Mouse (Mus musculus) heart, postnatal 0 days (tissue): ENCODE results near the gene Pgm1. TPM values are rescaled to one million over a fixed set of nuclear protein-coding genes. Genes with fewer than 3 reads are reported as not detected.

Experiments
- ATAC-seq: fragments of 200-750 bp; cut with Nextera tagmentation; 2 replicates; pipeline ENCODE4 v1.8.0; 2017; ENCODE audit warnings: low read depth, moderate number of reproducible peaks, moderate library complexity; ENCODE audit not compliant: insufficient read depth
- DNase-seq: peaks from one replicate; pipeline ENCODE4 v3.0.0-alpha.2; 2016; ENCODE audit warnings: low spot score
- H3K27ac ChIP-seq: fragments of 300-500 bp; sonication (generic); 2 replicates; pipeline ENCODE4 v1.5.1; 2014; ENCODE audit warnings: low read depth, mild to moderate bottlenecking
- H3K27me3 ChIP-seq: fragments of 300-500 bp; sonication (generic); 2 replicates; pipeline ENCODE4 v1.6.1; 2014; ENCODE audit warnings: low read length, mixed read lengths; ENCODE audit not compliant: control insufficient read depth, insufficient read depth
- H3K36me3 ChIP-seq: fragments of 300-500 bp; sonication (generic); replicated peaks from 2 replicates; pipeline ENCODE4 v1.6.1; 2014; ENCODE audit warnings: low read length, mixed read lengths; ENCODE audit not compliant: control insufficient read depth, insufficient read depth
- H3K4me1 ChIP-seq: fragments of 300-500 bp; sonication (generic); 2 replicates; pipeline ENCODE4 v1.6.1; 2014; ENCODE audit warnings: antibody characterized with exemption; ENCODE audit not compliant: control insufficient read depth, insufficient read depth
- H3K4me2 ChIP-seq: fragments of 300-500 bp; sonication (generic); 2 replicates; pipeline ENCODE4 v1.6.1; 2014; ENCODE audit warnings: low read depth, mild to moderate bottlenecking, low read length, moderate library complexity
- H3K4me3 ChIP-seq: fragments of 300-500 bp; sonication (generic); 2 replicates; pipeline ENCODE4 v1.5.1; 2014; ENCODE audit warnings: low read depth, low read length
- H3K9ac ChIP-seq: fragments of 300-500 bp; sonication (generic); replicated peaks from 2 replicates; pipeline ENCODE4 v1.6.1; 2014; ENCODE audit warnings: low read depth, low read length, mixed read lengths
- H3K9me3 ChIP-seq: fragments of 300-500 bp; sonication (generic); replicated peaks from 2 replicates; pipeline ENCODE4 v1.6.1; 2016; ENCODE audit warnings: low read length; ENCODE audit not compliant: control insufficient read depth
- CTCF ChIP-seq: IDR thresholded peaks from 2 replicates; pipeline ENCODE4 v1.5.1; 2016; ENCODE audit warnings: antibody characterized with exemption, control low read depth, low read depth
- EP300 ChIP-seq: IDR thresholded peaks from 2 replicates; pipeline ENCODE4 v1.6.1; 2016; ENCODE audit warnings: antibody characterized with exemption, low read depth
- WGBS: fragments of 180-500 bp; shearing (Covaris S2); extraction: QIAGEN DNeasy Blood & Tissue Kit; methylation state at CpG from one replicate; pipeline ENCODE4 v1.1.7; 2014; 5-methylcytosine and 5-hydroxymethylcytosine counted together
- polyA plus RNA-seq: library from polyadenylated mRNA; unstranded; fragments of >200 nt; fragmentation: Nextera tagmentation; extraction: Ambion mirVana; gene quantifications from 2 replicates; pipeline ENCODE4 v1.2.1, GENCODE M21; 2015
- total RNA-seq: library from RNA; depleted of rRNA; stranded (reverse); fragments of >200 nt; gene quantifications from 2 replicates; pipeline ENCODE4 v1.2.3, GENCODE M21; 2014; ENCODE audit warnings: low replicate concordance

Gene Pgm1
- total and polyA plus RNA-seq, 2 experiments from 2014 or later, result 220 to 271 TPM

DNA sequence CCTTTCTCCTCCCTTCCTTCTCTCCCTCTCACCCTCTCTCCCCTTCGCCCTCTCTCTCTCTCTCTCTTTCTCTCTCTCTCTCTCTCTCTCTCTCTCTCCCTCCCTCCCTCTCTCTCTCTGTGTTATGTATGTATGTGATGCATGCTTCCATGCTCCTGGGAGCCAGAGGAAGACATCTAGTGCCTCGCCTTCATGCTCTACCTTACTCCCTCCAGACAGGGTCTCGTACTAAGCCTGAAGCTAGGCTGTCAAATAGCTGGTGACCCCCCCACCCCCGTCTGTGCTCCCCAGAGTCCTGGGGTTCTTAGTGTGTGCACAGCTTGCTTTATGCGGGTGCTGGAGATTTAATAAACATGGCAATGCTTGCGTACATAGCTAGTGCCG is 55.1 kb downstream of the Pgm1 start:
- no peak for TF ChIP-seq EP300
- no peak for TF ChIP-seq CTCF
- DNase-seq (no peak), ATAC-seq (no peak)
- H3K27me3 ChIP-seq, result no peaks in the 10 kb centered on the region
- no peak overlapping the region for H3K27ac ChIP-seq
- no peak overlapping the region for H3K4me2 ChIP-seq
- H3K9me3 ChIP-seq, result no peaks in the 10 kb centered on the region
- H3K9ac ChIP-seq, result no peak overlapping the region
- no peaks in the 10 kb centered on the region for H3K4me1 ChIP-seq
- WGBS, result 88% methylated on average over 7 of the region's 7 CpGs
- H3K4me3 ChIP-seq, result no peak overlapping the region
- peaks cover 87% of the 10 kb centered on the region for H3K36me3 ChIP-seq

DNA sequence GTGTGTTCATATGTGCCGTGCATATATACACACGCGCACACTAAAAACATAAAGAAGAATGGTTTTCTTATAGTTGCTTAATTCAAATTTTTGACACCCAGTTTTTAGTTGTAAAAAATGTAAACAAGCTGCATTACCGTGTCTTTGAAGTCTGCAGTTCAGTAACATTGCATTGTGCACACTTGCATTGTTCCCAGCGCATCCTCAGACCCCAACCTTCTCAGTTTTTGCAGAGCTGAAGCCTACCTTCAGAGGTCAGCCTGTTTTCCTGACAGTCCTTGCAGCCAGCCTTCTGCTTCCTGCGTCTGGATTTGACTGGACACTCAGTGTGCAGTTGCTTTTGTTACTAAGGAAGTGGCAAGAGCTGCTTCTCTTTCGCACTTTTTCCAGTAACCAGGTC is 55.9 kb downstream of the Pgm1 start:
- no peak overlapping the region for H3K4me3 ChIP-seq
- H3K9ac ChIP-seq, result no peak overlapping the region
- DNase-seq, result no peak
- 78% methylated on average over 7 of the region's 7 CpGs for WGBS
- H3K4me1 ChIP-seq, result no peaks in the 10 kb centered on the region
- no peaks in the 10 kb centered on the region for H3K27me3 ChIP-seq
- no peak for ATAC-seq
- H3K9me3 ChIP-seq, result no peaks in the 10 kb centered on the region
- H3K36me3 ChIP-seq, result peaks cover 87% of the 10 kb centered on the region
- H3K27ac ChIP-seq, result no peak overlapping the region
- no peak overlapping the region for H3K4me2 ChIP-seq
- no peak for TF ChIP-seq CTCF
- TF ChIP-seq EP300, result no peak

DNA sequence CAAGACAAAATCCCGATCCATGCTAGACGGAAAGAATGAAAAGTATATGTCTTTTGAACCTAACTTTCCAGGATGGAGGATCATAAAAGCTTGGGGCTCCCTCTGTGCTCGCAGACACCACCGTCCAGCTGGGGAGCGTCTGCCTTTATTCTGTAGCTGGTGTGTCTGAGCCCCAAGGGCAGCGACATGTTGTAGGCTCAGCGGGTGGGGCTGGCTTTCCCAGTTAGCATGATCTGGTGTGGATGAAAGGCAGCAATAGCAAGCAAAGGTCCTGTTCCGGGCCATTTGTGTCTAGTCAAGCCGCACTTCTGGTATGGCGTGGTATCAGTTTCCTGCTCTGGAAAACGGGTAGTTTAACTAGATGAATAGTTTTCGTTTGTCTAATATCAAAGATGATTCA is 56.4 kb downstream of the Pgm1 start:
- no peak for ATAC-seq
- Histone ChIP-seq H3K9me3 (no peaks in the 10 kb centered on the region), H3K9ac (no peak overlapping the region), H3K4me3 (no peak overlapping the region), H3K4me1 (no peaks in the 10 kb centered on the region), H3K36me3 (peaks cover 82% of the 10 kb centered on the region), H3K4me2 (no peak overlapping the region), H3K27me3 (no peaks in the 10 kb centered on the region), H3K27ac (no peak overlapping the region)
- WGBS, result 81% methylated on average over 12 of the region's 12 CpGs
- no peak for TF ChIP-seq CTCF
- no peak for TF ChIP-seq EP300
- DNase-seq, result no peak

DNA sequence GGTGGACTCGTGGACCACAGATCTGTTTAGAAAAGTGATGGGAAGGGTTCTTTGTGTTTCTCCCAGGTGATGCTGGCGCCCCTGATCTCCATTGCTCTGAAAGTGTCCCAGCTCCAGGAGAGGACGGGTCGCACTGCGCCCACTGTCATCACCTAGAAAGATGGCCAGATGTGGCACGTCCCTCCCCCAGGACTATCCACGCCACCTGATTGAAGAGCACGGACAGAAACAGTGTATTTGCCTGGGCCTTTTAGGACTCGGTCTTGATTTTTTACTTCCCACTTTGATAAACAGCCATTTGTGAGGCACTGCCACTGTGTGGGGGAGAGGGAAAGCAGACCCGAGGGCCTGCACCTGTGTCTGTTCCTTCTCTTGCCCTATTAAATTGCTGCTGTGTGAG is 57.4 kb downstream of the Pgm1 start:
- ATAC-seq, result no peak
- no peaks in the 10 kb centered on the region for H3K9me3 ChIP-seq
- no peak for DNase-seq
- H3K9ac ChIP-seq, result no peak overlapping the region
- H3K27ac ChIP-seq, result no peak overlapping the region
- H3K4me2 ChIP-seq, result no peak overlapping the region
- no peak for TF ChIP-seq EP300
- TF ChIP-seq CTCF, result no peak
- no peak overlapping the region for H3K4me3 ChIP-seq
- H3K4me1 ChIP-seq, result no peaks in the 10 kb centered on the region
- no peaks in the 10 kb centered on the region for H3K27me3 ChIP-seq
- H3K36me3 ChIP-seq, result peaks cover 74% of the 10 kb centered on the region
- 79% methylated on average over 10 of the region's 10 CpGs for WGBS

DNA sequence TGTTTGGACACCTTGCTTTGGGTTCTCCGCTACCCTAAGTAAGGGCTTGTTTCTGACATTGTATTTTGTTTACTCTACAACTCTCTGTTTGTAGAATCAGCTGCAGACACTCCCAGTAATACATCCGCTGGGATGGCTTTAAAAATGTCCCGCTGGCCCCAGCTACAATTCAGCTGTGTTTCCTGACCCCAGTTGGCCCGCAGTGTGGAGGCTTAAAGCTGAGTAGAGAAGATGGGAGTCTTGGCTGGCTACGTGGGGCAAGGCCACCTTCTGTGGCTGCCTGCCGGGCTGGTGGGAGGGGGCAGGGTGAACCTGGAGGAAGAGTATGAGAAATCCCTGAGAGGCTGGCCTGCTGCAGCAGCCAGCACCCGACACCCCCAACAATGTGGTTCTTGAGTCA is 59.6 kb downstream of the Pgm1 start:
- ATAC-seq (no peak), DNase-seq (no peak)
- no peak overlapping the region for H3K4me2 ChIP-seq
- TF ChIP-seq CTCF, result no peak
- no peak for TF ChIP-seq EP300
- no peak overlapping the region for H3K27ac ChIP-seq
- no peaks in the 10 kb centered on the region for H3K9me3 ChIP-seq
- H3K27me3 ChIP-seq, result no peaks in the 10 kb centered on the region
- 73% methylated on average over 7 of the region's 7 CpGs for WGBS
- no peak overlapping the region for H3K9ac ChIP-seq
- H3K4me3 ChIP-seq, result no peak overlapping the region
- H3K4me1 ChIP-seq, result no peaks in the 10 kb centered on the region
- H3K36me3 ChIP-seq, result peaks cover 53% of the 10 kb centered on the region

DNA sequence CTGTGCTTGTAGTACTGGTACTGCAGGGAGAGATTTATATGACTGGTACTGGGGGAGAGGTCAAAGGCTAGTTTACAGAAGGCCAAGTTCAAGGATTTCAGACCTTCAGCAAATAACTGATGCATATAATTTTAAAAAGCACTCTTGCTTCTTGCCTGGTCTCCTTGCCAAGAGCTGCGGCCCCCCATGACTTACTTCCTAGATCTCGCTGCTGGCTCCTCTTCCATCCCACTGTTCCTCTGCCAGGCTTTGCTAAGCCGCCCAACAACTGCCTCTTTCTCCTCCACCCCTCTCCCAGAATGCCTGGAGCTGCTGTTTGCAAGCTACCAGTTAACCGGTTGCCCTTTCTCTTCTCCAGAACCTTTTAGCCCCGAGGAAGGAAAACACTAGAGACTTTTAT is 71.8 kb downstream of the Pgm1 start:
- DNase-seq (no peak), ATAC-seq (no peak)
- no peaks in the 10 kb centered on the region for H3K9me3 ChIP-seq
- H3K4me2 ChIP-seq, result no peak overlapping the region
- no peak overlapping the region for H3K9ac ChIP-seq
- no peaks in the 10 kb centered on the region for H3K36me3 ChIP-seq
- no peaks in the 10 kb centered on the region for H3K27me3 ChIP-seq
- TF ChIP-seq EP300, result no peak
- no peak for TF ChIP-seq CTCF
- 68% methylated on average over 5 of the region's 5 CpGs for WGBS
- H3K4me3 ChIP-seq, result no peak overlapping the region
- H3K4me1 ChIP-seq, result no peaks in the 10 kb centered on the region
- H3K27ac ChIP-seq, result no peak overlapping the region
